Mouse (Mus musculus) cerebellum, postnatal 36 days (tissue): ENCODE measurements around the gene Aftph.

Experiments used
- DNase-seq, 2 experiments: peaks; one replicate each; pipeline ENCODE4 v3.0.0; 2021 to 2022; ENCODE audit warnings: mixed read lengths in 2 of 2

The Aftph gene

GRCm38 (mm10) chr11:20646986-20647726, 94.2 kb downstream of the Aftph start:
- no peak for DNase-seq

GRCm38 (mm10) chr11:20646142-20646541, 95.2 kb downstream of the Aftph start:
- no peak for DNase-seq

GRCm38 (mm10) chr11:20645521-20645920, 95.9 kb downstream of the Aftph start:
- no peak for DNase-seq

- no peak for DNase-seq
Measured at GRCm38 (mm10) chr11:20644872-20645271, 96.5 kb downstream of the Aftph start.

GRCm38 (mm10) chr11:20644166-20644565, 97.2 kb downstream of the Aftph start:
- DNase-seq = no peak

- no peak for DNase-seq
Measured at GRCm38 (mm10) chr11:20643161-20643560, 98.2 kb downstream of the Aftph start.

GRCm38 (mm10) chr11:20642321-20642720, 99.1 kb downstream of the Aftph start:
- DNase-seq = no peak

- no peak for DNase-seq
Measured at GRCm38 (mm10) chr11:20639918-20640447, 101.4 kb downstream of the Aftph start.

GRCm38 (mm10) chr11:20638841-20639240, 102.5 kb downstream of the Aftph start:
- DNase-seq = peak; percentile 84 to 86

GRCm38 (mm10) chr11:20637060-20637459, 104.3 kb downstream of the Aftph start:
- DNase-seq = no peak

- DNase-seq = no peak
Measured at GRCm38 (mm10) chr11:20636114-20636513, 105.3 kb downstream of the Aftph start.

- DNase-seq = no peak
Measured at GRCm38 (mm10) chr11:20635646-20636045, 105.7 kb downstream of the Aftph start.
